Mouse (Mus musculus): ENCODE measurements at regions not wholly inside any gene's neighbourhood (a gene's known extent, or its start where the extent isn't known, plus 50 kb on each side); places are given as distances from the start of the nearest gene placed in this dataset.

DNA sequence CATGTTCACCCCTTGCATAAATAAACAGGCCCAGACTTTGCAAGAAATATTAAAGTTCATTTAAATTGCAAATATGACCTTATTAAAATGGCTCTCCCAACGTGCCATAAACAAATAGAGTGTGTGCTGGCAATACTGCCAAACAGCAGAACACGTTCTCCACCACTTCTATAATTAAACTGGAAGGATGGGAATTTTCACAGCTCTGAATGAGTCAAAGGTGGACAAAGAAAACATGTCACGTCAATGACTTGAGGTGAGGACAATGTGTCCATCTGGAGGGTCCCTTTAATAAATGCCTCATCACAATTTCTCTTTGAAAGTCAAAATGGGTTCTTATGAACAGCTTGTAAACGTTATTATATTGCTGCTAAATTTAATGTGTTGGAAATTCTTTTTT is 114.8 kb downstream of the Galc start:
- TF ChIP-seq EP300 (IDR thresholded peaks at IDR 0.05; ENCODE audit: low read depth) (no peak), CTCF (IDR thresholded peaks at IDR 0.05; ENCODE audit: low read depth) (no peak)
